Mouse (Mus musculus) megakaryocyte, embryonic 14.5 days (primary cell): ENCODE results near the gene Ublcp1.

Source experiments
- FLI1 ChIP-seq: IDR thresholded peaks from 2 replicates; pipeline ENCODE4 v1.6.1; 2012; ENCODE audit warnings: low read length, inconsistent platforms, mixed read lengths
- GATA1 ChIP-seq: IDR thresholded peaks from 3 replicates; pipeline ENCODE4 v1.6.1; 2012; ENCODE audit warnings: mixed read lengths, low read length, inconsistent platforms, borderline replicate concordance

DNA sequence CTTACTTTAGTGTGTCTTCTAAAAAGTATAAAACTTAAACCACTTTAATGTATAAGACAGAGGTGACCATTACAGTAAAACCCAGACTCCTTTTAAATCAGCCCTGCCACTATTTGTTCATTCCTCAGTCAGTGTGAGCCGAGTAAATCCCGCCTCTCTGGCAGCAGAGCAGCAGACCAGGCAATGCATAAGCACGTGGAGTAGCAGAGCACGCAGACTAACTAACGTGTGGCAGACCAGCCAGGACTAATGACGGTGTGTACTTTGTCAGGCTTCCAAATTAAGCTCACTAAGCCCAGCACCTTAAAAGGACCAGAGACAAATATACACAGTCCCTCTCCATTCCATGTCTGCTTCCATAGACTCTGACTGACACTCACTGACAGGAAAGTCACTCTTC lies 8.8 kb downstream of the Ublcp1 start:
- TF ChIP-seq GATA1 (no peak), FLI1 (no peak)
